Mouse (Mus musculus): ENCODE results near the gene Adm.
A peak's percentile ranks its signal among the peaks of the same experiment; 100 is the strongest.
"Not testable (repeated sequence)": the region's sequence is repeated elsewhere in the genome, so short reads cannot be mapped to it uniquely, and the experiment has no call there.

The Adm gene

DNA sequence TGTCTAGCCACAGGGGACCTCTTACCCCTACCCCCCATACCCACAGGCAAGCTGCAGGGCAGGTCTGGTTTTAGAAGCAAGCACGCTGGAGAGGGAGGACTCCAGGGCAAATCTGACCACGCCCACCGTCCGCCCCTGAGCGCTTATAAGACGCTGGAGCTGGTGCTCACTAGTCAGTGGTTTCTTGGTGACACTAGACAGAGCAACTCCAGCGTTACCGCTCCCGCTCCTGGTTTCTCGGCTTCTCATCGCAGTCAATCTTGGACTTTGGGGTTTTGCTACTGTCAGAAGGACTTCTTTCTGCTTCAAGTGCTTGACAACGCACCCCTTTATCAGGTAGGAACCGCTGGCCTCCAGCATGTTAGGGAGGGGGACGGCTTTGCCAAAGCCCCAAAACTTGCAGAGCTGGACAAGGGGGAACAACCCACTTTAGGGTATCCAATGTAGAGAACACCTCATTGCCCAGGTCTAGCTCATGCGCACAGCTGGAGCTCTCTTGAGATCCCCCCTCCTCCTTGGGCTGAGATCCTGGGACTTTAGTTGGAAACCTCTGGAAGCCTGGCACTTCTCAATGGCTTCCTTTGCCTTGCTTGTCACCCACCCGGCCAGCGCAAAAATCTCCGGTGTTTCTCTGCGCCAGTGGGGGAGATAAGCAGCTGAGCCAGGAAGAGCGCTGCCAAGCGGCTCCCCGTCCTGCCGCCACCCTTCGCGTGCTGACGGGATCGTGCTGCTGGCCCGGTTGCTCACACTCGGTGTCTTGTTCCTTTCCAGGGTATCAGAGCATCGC lies at the start of gene Adm:
Gene Adm (plus strand): TSS at position 176 of the 787 bp plus-strand sequence.
- DNase-seq = peak; percentile 52

DNA sequence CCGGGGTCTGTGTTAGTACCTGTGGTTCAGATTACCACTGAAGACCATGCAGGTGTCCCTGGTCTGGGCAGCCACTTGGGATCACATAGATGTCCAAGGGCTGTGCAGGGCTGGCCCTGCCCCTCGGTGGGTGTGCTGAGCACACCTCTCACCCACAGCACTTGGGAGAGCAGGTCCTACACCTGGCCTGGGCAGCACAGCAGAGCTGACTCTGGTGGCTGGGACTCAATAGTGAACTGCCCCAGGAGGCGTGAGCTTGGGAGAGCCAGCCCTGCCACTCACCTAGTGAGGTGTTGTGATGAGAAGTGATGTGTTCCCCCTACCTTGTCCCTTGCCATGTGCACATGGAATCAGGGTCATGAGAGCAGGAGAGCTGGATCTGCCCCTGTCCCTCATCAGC lies 43.8 kb upstream of the Adm start:
- no peak for DNase-seq

DNA sequence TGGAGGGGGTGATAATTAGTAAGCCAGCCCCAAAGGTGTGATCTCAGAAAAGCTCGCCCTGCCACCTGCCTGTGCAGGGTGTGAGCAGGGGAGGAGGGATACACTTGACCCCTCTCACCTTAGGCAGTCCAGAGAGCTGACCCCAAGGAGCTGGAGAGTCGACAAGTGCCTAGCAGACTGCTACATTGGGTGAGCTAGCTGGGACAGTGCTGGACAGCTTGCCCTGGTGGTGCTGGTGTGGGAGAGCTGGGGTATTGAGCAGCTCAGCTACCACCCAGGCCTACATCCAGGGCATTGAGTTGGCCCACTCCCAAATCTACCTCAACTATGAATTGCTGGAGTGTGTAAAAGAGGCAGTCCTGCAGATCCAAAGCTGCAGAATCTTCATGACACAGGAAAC lies 43.3 kb upstream of the Adm start:
- no peak for DNase-seq

DNA sequence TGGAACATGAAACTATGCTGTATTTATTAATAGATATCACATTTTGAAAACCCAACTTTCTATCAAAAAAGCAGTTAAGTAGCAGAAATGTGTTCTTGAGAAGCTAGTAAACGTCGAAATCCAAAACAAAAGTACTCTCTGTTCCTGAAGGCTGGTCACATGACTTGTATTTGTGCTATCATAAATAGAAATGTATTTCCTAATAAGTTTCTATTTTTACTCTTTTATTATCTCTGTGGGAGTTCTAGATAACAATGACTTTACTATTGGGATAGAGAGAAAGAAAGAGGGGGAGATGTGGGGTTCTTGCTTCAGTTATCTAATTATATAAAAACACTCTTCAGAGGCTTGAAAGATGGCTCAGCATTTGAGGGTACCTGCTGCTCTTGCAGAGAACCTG lies 42.2 kb upstream of the Adm start:
- DNase-seq = no peak

DNA sequence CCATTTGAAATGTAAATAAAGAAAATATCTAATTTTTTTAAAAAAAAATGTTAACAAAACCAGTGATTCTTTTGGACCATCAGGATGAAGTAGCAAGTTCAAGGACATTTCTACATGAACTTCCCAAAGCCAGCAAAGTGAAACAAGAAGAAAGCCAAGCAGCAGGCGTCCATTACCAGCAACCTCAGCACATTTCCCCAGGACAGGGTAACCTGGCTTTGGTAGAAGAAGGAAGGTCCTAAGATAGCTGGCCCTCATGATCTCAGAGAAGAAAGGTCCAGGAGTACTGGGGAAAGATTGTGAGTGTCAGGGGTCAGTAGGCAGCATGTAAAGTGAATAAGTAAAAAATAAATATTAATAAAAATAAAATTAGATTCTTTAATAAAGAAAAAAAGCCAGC lies 39.7 kb upstream of the Adm start:
- no peak for DNase-seq

DNA sequence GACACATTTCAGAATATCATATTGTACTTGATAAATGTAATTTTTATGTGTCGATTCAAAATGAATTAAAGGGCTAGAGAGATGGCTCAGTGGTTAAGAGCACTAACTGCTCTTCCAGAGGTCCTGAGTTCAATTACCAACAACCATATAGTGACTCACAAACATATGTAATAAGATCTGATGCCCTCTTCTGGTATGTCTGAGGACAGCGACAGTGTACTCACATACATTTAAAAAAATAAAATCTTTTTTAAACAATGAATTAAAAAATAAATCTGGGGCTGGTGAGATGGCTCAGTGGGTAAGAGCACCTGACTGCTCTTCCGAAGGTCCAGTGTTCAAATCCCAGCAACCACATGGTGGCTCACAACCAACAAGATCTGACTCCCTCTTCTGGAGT lies 33.5 kb upstream of the Adm start:
- not testable (repeated sequence) for DNase-seq

DNA sequence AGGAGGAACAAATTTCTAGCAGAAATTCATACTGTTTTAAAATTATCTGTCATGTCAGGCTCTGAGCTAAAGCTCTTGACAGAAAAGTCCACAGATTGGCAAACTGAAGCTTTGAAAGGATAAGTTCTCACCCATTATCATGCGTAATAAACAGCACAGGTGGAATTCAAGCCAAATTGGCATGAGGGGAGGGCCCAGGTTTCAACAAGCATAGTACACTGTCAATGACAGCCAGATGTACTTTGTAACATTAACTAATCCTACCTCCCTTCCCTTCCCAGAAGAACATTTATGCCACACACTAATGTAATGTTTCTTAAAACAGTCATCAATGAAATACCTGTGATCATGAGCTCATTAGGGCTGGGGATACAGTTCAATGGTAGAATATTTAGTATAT lies 30.3 kb upstream of the Adm start:
- DNase-seq = no peak

DNA sequence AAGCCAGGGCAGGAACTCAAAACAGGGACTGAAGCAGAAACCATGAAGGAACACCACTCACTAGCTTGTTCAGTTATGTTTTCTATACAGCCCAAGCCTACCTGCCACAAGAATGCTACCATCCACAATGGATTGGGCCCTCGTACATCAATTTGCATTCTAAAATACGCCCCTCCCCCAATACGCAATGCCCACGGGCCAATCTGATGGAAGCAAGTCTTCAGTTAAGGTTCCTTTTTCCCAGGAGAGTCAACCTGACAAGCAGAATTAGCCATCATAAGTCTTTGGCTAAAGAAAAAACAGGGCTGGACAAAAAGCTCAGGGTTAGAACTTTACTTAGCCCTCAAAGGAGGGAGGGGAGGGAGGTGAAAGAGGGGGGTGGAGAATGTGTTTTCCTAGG lies 22.0 kb upstream of the Adm start:
- no peak for DNase-seq

DNA sequence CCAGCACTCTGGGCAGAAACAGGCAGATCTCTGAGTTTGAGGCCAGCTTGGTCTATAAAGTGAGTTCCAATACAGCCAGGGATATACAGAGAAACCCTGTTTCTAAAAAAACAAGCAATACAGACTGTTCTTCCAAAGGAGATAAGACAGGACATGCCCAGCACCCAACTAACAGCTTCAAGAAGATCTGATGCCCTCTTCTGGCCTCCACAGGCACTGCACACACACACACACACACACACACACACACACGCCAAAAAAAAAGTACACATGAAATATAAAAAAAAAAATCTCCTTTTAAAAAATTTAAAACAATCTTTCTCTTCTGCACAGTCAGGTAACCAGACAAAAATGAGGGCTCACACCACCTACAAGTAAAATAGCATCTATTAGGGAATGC lies 20.6 kb upstream of the Adm start:
- no peak for DNase-seq

DNA sequence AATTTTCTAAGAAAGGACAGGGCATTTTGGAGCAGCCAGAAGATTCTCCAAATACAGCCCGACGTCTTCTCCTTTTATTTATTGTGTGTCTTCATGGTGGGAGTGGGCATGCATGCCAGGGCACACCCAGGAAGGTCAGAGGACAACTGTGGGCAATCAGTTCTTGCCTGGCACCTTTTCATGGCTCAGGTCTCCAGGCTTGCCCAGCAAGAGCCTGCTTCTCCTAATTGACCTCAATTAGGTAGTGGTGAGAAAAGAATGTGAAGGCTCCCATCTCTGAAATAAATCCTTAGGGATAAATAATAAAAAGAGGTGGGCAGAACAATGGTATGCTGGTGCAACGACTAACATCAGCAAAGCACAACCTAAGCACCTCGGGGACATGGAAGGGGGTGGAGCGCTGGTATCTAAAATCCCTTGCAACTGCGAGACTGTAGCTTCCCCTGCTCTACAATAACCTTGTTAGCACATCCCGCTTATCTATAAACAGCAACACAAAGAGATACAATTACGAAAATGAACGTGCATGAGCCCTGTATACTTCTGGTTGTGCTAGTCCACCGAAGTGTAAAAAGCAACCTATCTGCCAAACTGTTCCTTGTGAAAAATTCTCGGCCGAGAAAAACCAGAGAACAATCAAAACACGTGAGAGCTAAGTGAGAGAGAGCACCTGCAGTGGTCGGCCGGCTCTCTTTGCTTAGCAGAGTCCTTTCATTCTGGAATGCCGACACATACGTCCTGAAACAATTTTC lies 13.9 kb upstream of the Adm start:
- DNase-seq = peak; percentile 31

DNA sequence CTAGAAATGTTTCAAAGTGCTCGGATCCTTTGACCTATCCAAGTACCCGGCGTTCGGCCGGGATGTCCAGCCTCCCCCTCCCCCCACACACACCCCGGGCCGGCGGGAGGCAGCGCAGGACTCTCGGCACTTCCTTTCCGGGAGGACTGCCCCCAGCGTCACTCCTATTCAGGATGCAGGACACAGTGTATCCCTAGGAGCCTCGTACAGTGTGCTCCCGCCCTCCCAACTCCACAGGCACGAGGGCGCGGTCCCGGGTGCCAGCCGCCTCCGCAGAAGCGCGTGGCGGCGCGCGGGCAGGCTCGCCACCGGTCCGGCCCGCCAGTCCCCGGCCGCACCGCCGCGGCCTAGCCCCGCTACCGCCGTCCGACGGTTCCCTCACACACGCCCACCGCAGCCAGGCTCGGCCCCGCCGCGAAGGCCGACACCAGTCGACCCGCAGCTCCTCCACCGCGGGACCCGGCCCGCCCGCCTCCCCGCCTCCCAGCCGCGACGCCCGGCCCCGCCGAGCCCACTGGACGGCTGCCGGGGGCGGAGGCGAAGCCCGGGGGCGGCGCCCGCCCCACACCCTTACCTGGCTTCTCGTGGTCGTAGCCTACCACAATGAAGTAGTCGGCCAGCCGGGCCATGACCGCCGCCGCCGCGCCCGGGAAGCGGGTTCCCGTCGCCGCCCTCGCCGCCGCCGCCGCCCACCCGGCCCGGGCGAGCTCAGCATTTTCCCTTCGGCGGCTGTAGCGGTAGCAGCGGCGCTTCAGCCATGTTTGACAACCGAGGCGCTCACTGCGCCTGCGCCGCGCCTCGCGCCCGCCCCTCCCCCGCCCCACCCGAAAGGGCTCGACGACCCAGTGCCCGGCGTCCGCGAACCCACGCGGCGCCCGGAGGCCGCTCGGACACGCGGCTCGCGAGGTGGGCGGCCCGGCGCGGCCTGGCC lies 13.1 kb upstream of the Adm start, which contains the start of gene Sbf2:
Gene Sbf2 (minus strand): TSS at position 790 of the 931 bp plus-strand sequence.
- DNase-seq = peak; percentile 84

DNA sequence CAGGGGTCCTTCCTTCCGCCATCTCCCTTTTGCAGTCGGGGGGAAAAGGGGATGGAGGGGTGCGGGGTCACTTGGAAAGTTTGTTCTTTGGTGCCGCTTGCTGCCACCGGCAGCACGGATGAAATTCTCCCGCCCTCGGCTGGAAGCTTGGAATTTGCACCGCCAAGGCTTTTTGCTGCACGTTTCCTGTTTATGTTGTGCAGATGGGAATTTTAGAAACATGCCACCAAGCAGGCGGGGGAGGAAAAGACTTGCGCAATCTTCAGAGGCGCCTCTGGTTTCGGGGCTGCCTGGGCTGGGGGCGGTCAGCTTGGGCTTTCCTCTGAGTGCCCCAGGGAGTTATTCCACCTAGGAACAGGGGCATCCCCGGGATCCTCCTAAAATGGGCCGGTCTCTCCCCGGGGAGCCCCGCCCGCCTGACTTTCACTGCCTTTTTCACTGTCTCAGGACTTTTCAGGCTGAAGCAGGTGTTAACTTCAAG lies 12.3 kb upstream of the Adm start:
- DNase-seq = peak; percentile 57

DNA sequence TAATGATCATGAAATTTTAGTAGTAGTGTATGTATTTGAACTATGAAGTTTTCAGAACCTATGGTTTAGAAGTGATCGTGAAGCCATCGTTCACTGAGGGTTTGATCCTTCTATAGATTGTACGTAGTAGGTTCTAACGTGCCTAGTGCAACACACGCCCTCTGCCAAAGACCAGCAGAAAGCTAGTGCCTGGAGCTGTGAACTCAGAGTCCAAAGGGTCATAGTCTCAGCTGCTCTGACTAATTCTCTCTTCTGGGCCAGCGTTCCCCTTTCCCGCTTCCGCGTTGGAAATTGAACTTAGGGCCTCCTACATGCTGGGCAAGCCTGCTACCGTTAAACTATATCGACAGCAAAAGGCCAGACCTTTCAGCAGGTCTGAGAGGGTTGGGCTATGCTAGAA lies 11.7 kb upstream of the Adm start:
- DNase-seq = no peak

DNA sequence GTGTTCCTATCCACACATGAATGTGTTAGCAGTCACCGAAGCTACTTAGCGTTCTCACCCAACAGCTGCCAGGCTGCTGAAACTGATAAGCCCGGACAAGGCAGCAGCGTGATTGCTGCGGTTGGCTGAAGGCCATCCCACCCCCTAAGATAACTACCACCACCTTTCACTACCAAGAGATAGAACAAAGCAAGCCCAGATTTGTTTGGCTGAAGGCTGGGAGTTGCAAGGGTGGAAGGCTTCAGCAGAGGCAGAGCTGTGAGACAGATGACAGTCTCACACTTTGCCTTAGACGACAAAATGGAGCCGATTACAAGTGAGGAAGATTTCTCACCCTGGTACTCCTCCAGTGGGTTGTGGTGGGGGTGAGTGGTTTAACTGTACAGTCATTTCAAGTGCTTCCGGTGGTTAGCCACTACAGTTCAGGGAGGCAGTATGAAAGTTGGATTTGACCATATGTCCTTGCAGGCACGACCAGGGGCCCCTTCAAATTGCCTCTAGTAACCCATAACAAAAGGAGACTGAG lies 8.3 kb upstream of the Adm start:
- no peak for DNase-seq

DNA sequence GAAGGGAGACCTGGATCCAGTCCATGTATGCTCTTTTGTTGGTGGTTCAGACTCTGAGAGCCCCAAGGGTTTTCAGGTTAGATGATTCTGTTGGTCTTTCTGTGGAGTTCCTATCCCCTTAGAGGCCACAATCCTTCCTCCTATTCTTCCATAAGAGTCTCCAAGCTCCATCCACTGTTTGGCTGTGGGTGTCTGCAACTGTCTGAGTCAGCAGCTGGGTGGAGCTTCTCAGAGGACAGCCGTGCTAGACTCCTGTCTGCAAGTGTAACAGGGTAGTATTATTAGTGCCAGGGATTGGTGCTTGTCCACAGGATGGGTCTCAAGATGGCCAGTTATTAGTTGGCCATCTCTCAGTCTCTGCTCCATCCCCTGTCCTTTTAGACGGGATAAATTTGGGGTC lies 3.4 kb upstream of the Adm start:
- no peak for DNase-seq

DNA sequence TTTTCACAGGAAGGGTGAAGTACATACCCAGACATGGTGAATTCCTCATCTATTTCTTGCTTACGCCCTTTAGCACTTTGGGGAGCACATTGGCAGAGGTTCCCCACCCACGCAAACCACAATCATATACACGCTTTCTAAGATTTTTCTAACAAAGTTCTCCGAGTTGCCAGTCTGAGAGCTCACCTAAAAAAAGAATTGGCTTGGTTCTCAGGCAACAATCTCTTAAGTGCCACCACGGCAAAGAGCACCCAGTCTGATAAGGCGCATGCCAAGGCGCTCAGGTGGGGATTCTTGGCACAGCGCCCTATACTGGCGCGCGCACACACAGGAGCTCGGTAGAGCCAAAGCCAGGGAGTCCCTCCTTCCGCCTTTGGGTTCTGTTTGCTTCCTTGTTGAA lies 2.5 kb upstream of the Adm start:
- DNase-seq = no peak

DNA sequence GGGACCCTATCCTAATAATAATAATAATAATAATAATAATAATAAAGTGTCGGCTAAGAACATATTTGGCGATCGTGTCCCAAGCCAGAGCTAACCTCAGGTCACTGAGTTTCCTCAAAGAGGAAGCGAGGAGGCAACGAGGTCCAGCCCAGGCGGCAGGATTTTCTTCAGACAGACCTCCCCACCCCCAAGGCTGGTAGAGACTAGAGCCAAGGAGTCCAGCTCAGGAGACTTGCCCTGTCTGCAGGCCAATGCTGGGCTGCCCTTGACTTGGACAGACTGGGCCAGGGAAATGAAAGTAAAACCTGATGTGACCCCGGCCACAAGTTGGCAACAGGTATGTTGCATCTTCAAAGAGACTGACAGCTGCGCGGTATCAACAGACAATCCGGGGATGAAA lies 2.0 kb upstream of the Adm start:
- no peak for DNase-seq

DNA sequence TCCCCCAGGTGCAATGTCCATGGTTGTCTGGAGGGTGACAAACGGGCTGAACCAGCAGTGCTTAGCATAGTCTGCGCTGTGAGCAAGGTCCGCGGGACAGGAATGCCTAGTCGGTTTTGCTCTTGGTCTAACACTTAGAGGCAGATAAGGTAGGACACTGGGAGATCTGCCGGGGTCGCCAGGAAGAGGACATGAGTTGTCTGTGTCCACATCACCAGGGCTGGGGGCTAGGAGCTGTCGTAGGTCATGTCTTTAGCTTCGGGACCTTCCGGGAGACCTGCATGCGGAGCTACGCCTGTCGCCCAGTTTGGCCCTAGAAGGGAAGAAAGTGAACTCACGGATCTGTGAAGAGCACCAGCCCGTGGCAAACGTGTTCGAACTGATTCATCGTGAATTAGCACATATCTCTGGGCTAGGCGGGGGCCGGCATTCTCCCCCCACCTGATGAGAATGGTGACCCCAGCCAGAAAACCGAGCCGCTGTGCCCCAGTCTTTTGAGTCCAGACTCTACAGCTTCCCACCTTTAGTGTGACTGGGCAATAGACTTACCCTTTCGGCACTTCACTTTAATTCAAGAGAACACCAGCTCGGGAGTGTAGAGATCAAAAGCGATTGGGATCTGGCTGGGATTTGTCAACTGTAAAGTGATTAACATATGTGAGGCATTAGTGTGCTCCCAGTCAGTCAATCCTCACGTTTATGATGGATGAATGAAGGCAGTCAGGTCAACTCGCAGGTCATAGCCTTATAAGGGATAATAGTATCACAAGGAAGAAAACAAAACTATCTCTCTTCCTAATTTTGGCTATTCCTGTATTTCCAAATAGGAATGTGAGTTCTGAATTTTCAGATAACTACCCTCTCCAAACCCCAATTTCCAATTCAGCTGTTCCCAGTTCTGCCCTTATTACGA lies 1.0 kb upstream of the Adm start:
- DNase-seq = no peak

DNA sequence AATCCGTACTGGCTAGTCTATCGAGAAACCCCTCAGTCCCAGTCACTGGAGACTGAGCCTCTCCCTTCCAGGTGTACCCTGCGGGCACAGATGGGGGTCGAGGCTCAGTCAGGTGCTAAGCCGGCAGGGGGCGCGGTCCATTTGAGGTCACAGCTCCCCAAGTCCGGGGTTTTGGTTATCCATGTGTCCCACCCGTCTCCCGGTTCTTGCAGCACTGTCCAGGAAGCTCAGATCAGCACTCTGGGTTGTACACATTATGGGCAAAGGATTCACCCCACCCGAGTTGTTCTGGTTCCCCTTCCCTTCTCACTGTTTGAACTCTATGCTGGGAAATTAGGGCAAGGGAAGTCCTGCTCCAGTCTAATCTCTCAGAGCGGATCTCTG lies 370 bp upstream of the Adm start:
- DNase-seq = no peak

DNA sequence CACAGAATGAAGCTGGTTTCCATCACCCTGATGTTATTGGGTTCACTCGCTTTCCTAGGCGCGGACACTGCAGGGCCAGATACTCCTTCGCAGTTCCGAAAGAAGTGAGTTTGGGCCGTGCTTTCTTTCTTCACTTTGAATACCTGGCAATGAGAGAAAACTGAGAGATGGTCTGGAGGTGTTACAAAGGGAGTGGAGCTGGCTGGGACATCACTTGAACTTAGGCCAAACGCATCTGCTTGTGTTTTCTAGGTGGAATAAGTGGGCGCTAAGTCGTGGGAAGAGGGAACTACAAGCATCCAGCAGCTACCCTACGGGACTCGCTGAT lies 776 bp downstream of the Adm start:
- DNase-seq = no peak

DNA sequence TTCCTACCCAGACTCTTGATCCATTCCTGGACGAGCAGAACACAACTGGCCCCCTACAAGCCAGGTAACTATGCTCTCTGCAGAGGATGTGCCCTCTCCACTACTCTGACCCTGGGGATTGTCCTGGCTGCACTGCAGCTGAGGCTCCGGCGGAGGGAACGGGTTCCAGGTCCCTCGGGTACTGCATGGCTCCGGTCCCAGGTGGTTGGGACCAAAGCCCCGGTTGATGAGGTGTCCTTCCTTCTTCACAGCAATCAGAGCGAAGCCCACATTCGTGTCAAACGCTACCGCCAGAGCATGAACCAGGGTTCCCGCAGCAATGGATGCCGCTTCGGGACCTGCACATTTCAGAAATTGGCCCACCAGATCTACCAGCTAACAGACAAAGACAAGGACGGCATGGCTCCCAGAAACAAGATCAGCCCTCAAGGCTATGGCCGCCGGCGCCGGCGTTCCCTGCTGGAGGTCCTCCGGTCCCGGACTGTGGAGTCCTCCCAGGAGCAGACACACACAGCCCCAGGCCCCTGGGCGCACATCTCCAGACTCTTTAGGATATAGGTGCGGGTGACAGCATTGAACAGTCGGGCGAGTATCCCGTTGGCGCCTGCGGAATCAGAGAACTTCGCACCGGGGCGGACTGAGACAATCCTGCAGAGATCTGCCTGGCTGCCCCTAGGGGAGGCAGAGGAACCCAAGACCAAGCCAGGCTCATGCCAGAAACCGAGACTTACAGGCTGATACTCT lies 1.3 kb downstream of the Adm start:
- DNase-seq = peak; percentile 24

All from cerebellum, adult 11-12 months (tissue).